Mouse (Mus musculus) hindbrain, embryonic 15.5 days (tissue): ENCODE measurements at regions not wholly inside any gene's neighbourhood (a gene's known extent, or its start where the extent isn't known, plus 50 kb on each side); places are given as distances from the start of the nearest gene placed in this dataset.
A peak's percentile ranks its signal among the peaks of the same experiment; 100 is the strongest.
"Not testable (repeated sequence)": the region's sequence is repeated elsewhere in the genome, so short reads cannot be mapped to it uniquely, and the experiment has no call there.

Experiments
- ATAC-seq: fragments of 200-750 bp; cut with Nextera tagmentation; 2 replicates; pipeline ENCODE4 v1.8.0; 2017; ENCODE audit warnings: low read depth, moderate number of reproducible peaks, moderate TSS enrichment; ENCODE audit not compliant: low FRiP score
- H3K27ac ChIP-seq: fragments of 300-500 bp; sonication (generic); replicated peaks from 2 replicates; pipeline ENCODE4 v1.5.1; 2015; ENCODE audit warnings: mild to moderate bottlenecking, inconsistent platforms
- H3K27me3 ChIP-seq: fragments of 300-500 bp; sonication (generic); 2 replicates; pipeline ENCODE4 v1.6.1; 2015; ENCODE audit warnings: control low read depth, inconsistent platforms
- H3K36me3 ChIP-seq: fragments of 300-500 bp; sonication (generic); 2 replicates; pipeline ENCODE4 v1.6.1; 2015; ENCODE audit warnings: control low read depth, inconsistent platforms
- H3K4me1 ChIP-seq: fragments of 300-500 bp; sonication (generic); replicated peaks from 2 replicates; pipeline ENCODE4 v1.6.1; 2015; ENCODE audit warnings: control low read depth, inconsistent platforms
- H3K4me2 ChIP-seq: fragments of 300-500 bp; sonication (generic); 2 replicates; pipeline ENCODE4 v1.6.1; 2015; ENCODE audit warnings: moderate library complexity, mild to moderate bottlenecking, inconsistent platforms
- H3K4me3 ChIP-seq: fragments of 300-500 bp; sonication (generic); 2 replicates; pipeline ENCODE4 v1.5.1; 2015; ENCODE audit warnings: mild to moderate bottlenecking, inconsistent platforms
- H3K9ac ChIP-seq: fragments of 300-500 bp; sonication (generic); 2 replicates; pipeline ENCODE4 v1.6.1; 2015; ENCODE audit warnings: inconsistent platforms
- H3K9me3 ChIP-seq: fragments of 300-500 bp; sonication (generic); 2 replicates; pipeline ENCODE4 v1.6.1; 2016; ENCODE audit warnings: control low read depth, inconsistent platforms
- WGBS: fragments of 180-500 bp; shearing (Covaris S2); methylation state at CpG from one replicate; pipeline ENCODE4 v1.1.7; 2015; 5-methylcytosine and 5-hydroxymethylcytosine counted together

DNA sequence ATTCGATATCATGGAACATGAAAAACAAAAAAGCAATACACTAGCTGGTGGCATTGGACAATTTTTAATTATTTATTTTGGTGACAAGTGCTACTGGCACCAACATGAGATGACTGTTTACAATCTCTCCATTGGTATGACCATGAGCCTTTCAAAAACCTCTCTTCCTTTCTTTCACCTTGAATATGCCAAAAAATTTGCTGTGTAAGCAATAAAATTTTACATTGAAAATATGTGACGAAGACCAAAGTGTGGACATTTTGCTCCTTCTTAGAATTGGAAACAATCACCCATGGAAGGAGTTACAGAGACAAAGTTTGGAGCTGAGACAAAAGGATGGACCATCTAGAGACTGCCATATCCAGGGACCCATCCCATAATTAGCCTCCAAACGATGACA, 83.4 kb upstream of the Gm49339 start:
- not testable (repeated sequence) for H3K4me1 ChIP-seq, ATAC-seq, H3K9ac ChIP-seq, H3K9me3 ChIP-seq, H3K4me2 ChIP-seq, H3K4me3 ChIP-seq, H3K27me3 ChIP-seq, H3K36me3 ChIP-seq, H3K27ac ChIP-seq
- WGBS: 90% methylated on average over 3 of the region's 3 CpGs

DNA sequence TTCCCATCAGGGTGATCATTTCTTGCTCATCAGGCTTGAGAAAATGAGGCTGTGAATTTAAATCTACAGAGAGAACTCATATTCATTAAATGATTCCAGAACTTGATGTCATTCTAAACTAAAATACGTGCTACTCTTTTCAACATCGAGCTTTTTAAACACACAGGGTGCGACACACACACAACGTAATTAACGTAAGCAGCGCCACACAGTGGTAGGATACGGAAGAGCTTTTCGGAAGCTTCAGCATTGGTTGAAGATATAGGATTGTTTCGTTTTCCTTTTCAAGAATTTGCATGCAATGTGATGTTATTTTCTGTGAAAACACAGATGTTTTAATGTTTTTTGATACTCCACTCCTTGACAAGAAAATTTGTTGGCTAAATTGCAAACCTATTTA, 75.3 kb upstream of the Gm49339 start:
- ATAC-seq: peak; percentile 72; the same call in 1 of the 2 replicates
- no peak overlapping the region for H3K9ac ChIP-seq
- no peaks in the 10 kb centered on the region for H3K4me1 ChIP-seq
- 0 out of 2 replicates have a peak overlapping the region, but pooled peaks have one; percentile 21 for H3K4me2 ChIP-seq
- H3K9me3 ChIP-seq: no peaks in the 10 kb centered on the region
- 6% methylated on average over 9 of the region's 9 CpGs for WGBS
- H3K36me3 ChIP-seq: no peaks in the 10 kb centered on the region
- no peak overlapping the region for H3K4me3 ChIP-seq
- no peak overlapping the region for H3K27ac ChIP-seq
- no peaks in the 10 kb centered on the region for H3K27me3 ChIP-seq

DNA sequence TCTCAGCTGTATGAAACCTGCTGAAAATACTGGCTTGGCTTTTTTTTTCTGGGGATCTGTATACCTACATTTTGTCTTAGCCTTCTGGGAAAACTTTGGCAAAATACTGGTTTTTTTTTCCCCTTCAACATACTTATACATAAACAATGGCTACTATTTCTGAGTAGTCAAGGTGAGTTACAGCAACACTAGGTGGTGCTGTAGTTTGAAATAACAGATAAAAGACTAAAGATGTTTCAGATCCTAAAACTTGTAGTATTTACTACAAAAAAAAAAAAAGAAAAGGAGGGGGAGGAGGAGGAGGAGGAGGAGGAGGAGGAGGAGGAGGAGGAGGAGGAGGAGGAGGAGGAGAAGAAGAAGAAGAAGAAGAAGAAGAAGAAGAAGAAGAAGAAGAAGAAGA, 67.6 kb upstream of the Gm49339 start:
- H3K4me2 ChIP-seq: no peak overlapping the region
- H3K27ac ChIP-seq: no peak overlapping the region
- no peaks in the 10 kb centered on the region for H3K27me3 ChIP-seq
- no peak for ATAC-seq
- no peaks in the 10 kb centered on the region for H3K4me1 ChIP-seq
- H3K4me3 ChIP-seq: no peak overlapping the region
- H3K36me3 ChIP-seq: no peaks in the 10 kb centered on the region
- H3K9ac ChIP-seq: no peak overlapping the region
- no peaks in the 10 kb centered on the region for H3K9me3 ChIP-seq

DNA sequence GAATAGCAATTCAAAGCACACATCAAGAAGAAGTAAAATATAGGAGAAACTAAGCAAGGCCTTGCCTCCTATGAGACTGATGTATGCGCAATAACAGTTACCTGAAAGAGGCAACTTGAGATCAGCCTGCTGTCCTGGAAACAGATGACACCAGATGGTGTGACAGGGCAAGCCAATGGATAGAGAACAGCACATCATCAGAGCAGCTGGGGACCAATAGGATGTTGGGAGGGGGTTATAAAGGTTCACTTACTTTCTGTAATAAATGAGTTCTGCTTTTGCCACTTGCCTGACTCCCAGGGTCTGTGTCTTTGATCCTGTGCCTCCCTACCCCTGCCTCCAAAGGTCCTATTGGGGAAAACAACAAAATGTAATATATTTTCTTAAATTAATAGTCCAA, 65.9 kb upstream of the Gm49339 start:
- no peak overlapping the region for H3K4me3 ChIP-seq
- no peaks in the 10 kb centered on the region for H3K4me1 ChIP-seq
- WGBS: 94% methylated on average over 1 of the region's 1 CpGs
- H3K4me2 ChIP-seq: no peak overlapping the region
- H3K27ac ChIP-seq: no peak overlapping the region
- no peaks in the 10 kb centered on the region for H3K9me3 ChIP-seq
- H3K36me3 ChIP-seq: no peaks in the 10 kb centered on the region
- H3K27me3 ChIP-seq: no peaks in the 10 kb centered on the region
- ATAC-seq: no peak
- H3K9ac ChIP-seq: no peak overlapping the region

DNA sequence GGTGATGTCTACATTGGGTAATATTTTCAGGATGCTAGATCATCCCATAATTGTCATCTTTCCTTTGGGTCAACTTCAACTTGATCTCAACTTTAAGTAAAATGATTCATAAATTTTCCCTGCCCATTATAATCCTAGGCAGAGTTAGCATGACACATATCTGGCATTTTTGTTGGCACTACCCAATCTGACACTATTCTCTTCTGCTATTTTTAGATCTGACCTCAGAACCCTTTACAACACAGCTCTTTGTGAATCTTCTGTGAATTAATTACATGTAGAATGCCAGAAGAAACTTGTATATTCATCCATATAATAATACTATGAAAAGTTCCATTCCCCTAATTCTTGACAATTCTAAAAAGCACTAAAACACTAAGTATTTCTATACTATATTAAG, 63.7 kb upstream of the Gm49339 start:
- Histone ChIP-seq H3K9ac (no peak overlapping the region), H3K4me1 (no peaks in the 10 kb centered on the region), H3K27me3 (no peaks in the 10 kb centered on the region), H3K27ac (no peak overlapping the region), H3K4me3 (no peak overlapping the region), H3K36me3 (no peaks in the 10 kb centered on the region), H3K4me2 (no peak overlapping the region), H3K9me3 (no peaks in the 10 kb centered on the region)
- ATAC-seq: no peak

DNA sequence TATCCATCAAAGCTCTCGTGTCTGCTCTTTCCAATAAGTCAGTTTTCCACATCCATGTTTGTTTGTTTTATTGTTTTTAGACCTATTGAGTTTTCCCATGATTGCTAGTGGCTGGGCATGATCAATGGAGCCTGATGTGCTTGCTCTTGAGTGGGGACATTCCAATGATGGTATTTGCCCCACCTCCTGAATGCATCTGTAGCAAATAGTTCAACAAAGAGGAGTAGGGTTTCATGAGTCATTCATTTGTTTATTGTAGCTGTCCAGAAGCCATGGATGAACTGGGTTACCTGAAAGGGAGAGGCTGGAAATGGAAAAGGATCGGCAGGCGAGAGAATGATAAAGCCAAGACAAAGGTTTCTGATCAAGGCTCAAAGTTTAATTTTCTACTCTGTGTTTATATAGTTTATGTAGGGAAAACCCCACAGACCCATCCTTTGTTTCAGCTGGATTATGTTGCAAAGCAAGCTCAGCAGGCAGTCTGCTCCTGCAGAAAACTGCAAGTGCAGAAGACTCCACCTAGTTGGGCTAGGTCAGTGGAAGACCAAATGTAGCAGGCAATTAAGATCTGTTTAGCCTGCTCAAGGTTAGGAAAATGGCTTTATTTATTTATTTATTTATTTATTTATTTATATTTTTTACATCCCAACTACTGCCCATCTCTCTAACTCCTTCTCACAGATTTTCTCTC, 63.0 kb upstream of the Gm49339 start:
- no peak for ATAC-seq
- no peaks in the 10 kb centered on the region for H3K4me1 ChIP-seq
- WGBS: 67% methylated on average over 3 of the region's 3 CpGs

DNA sequence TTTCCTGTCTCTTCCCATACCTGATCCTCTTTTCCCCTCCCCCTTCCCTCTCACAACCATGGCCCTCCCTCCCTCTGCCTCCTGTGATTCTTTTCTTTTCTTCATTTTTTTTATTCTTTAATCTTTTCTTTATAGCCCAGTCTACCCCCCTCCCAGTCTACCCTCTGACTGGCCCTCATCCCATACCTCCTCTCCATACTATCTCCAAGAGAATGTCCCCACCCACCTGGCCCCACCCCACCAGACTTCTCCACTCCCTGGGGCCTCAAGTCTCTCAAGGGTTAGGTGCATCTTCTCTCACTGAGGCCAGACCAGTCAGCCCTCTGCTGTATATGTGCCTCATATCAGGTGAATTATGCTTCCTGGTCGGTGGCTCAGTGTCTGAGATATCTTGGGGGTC, 61.9 kb upstream of the Gm49339 start:
- Histone ChIP-seq H3K4me1 (no peaks in the 10 kb centered on the region), H3K36me3 (no peaks in the 10 kb centered on the region), H3K27ac (no peak overlapping the region), H3K4me3 (no peak overlapping the region), H3K9me3 (no peaks in the 10 kb centered on the region), H3K4me2 (no peak overlapping the region), H3K9ac (no peak overlapping the region), H3K27me3 (no peaks in the 10 kb centered on the region)
- no peak for ATAC-seq
- WGBS: 74% methylated on average over 1 of the region's 1 CpGs

More for the DNA sequence above, 63.0 kb upstream of the Gm49339 start:
- no peaks in the 10 kb centered on the region for H3K9me3 ChIP-seq
- no peak overlapping the region for H3K4me2 ChIP-seq
- no peak overlapping the region for H3K27ac ChIP-seq
- H3K27me3 ChIP-seq: no peaks in the 10 kb centered on the region
- no peak overlapping the region for H3K4me3 ChIP-seq
- no peaks in the 10 kb centered on the region for H3K36me3 ChIP-seq
- no peak overlapping the region for H3K9ac ChIP-seq

DNA sequence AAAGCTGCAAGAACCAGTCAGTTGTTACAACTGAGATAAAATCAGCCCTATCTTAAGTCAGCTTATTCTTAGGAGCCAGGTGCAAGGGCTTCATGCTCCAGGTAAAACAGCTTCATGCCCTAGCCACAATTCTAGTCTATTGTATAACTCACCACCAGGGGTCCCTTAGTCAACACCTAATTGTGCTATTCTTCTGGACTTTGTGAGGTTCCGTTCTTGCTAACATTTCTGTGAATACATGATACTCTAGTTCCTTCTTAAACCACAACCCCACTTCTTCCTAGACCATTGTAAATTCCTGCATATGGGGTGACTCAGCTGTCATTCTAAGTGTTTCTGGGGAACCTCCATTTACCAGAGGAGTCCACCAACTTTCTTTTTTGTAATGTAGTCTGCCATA, 57.9 kb upstream of the Gm49339 start:
- no peak for ATAC-seq

More for the DNA sequence above, 57.9 kb upstream of the Gm49339 start:
- 79% methylated on average over 1 of the region's 1 CpGs for WGBS
- Histone ChIP-seq H3K27ac (no peak overlapping the region), H3K4me3 (no peak overlapping the region), H3K9me3 (no peaks in the 10 kb centered on the region), H3K4me2 (no peak overlapping the region), H3K27me3 (no peaks in the 10 kb centered on the region), H3K9ac (no peak overlapping the region), H3K36me3 (no peaks in the 10 kb centered on the region), H3K4me1 (no peaks in the 10 kb centered on the region)
